Mouse (Mus musculus) intestine, embryonic 16.5 days (tissue): ENCODE data around the gene Atg9b. TPM values are rescaled to one million over a fixed set of nuclear protein-coding genes. Genes with fewer than 3 reads are reported as not detected.
"Not testable (repeated sequence)": the region's sequence is repeated elsewhere in the genome, so short reads cannot be mapped to it uniquely, and the experiment has no call there.

Experiments
- ATAC-seq: fragments of 200-750 bp; cut with Nextera tagmentation; 2 replicates; pipeline ENCODE4 v1.8.0; 2017; ENCODE audit warnings: moderate TSS enrichment, moderate library complexity
- H3K27ac ChIP-seq: fragments of 300-500 bp; sonication (generic); 2 replicates; pipeline ENCODE4 v1.5.1; 2014; ENCODE audit warnings: mild to moderate bottlenecking, low read length
- H3K27me3 ChIP-seq: fragments of 300-500 bp; sonication (generic); replicated peaks from 2 replicates; pipeline ENCODE4 v1.6.1; 2014; ENCODE audit warnings: low read length, control low read depth, mixed read lengths; ENCODE audit not compliant: control insufficient read depth, insufficient read depth
- H3K36me3 ChIP-seq: fragments of 300-500 bp; sonication (generic); 2 replicates; pipeline ENCODE4 v1.6.1; 2014; ENCODE audit warnings: low read length, control low read depth; ENCODE audit not compliant: control insufficient read depth, insufficient read depth
- H3K4me1 ChIP-seq: fragments of 300-500 bp; sonication (generic); 2 replicates; pipeline ENCODE4 v1.6.1; 2014; ENCODE audit warnings: low read length, control low read depth, mixed read lengths; ENCODE audit not compliant: control insufficient read depth, insufficient read depth
- H3K4me2 ChIP-seq: fragments of 300-500 bp; sonication (generic); 2 replicates; pipeline ENCODE4 v1.6.1; 2014; ENCODE audit warnings: low read depth, low read length, control low read depth
- H3K4me3 ChIP-seq: fragments of 300-500 bp; sonication (generic); 2 replicates; pipeline ENCODE4 v1.5.1; 2014; ENCODE audit warnings: mild to moderate bottlenecking, low read length
- H3K9ac ChIP-seq: fragments of 300-500 bp; sonication (generic); 2 replicates; pipeline ENCODE4 v1.6.1; 2014; ENCODE audit warnings: low read depth, low read length
- H3K9me3 ChIP-seq: fragments of 300-500 bp; sonication (generic); 2 replicates; pipeline ENCODE4 v1.6.1; 2016; ENCODE audit warnings: low read length, control low read depth; ENCODE audit not compliant: control insufficient read depth
- WGBS: fragments of 180-500 bp; shearing (Covaris S2); extraction: QIAGEN DNeasy Blood & Tissue Kit; methylation state at CpG from one replicate; pipeline ENCODE4 v1.1.7; 2014; 5-methylcytosine and 5-hydroxymethylcytosine counted together
- polyA plus RNA-seq: library from polyadenylated mRNA; unstranded; fragments of >200 nt; fragmentation: Nextera tagmentation; extraction: Ambion mirVana; gene quantifications from 2 replicates; pipeline ENCODE4 v1.2.1, GENCODE M21; 2015

The Atg9b gene
- polyA plus RNA-seq, 1 experiment from 2014 or later = 1.7 TPM

- not testable (repeated sequence) for H3K9me3 ChIP-seq, ATAC-seq, H3K4me2 ChIP-seq, H3K4me3 ChIP-seq, H3K27ac ChIP-seq, H3K27me3 ChIP-seq, H3K9ac ChIP-seq, H3K36me3 ChIP-seq
- 85% methylated on average over 6 of the region's 6 CpGs for WGBS
- H3K4me1 ChIP-seq = peaks cover 10% of the 10 kb centered on the region
These were observed 4.3 kb upstream of the Atg9b start for GRCm38 (mm10) chr5:24396254-24396653.

- peaks cover 13% of the 10 kb centered on the region for H3K4me1 ChIP-seq
- H3K4me3 ChIP-seq = peak overlapping the region; percentile 57
- peak overlapping the region; percentile 54 for H3K4me2 ChIP-seq
- H3K27ac ChIP-seq = peak overlapping the region; percentile 80
- no peaks in the 10 kb centered on the region for H3K9me3 ChIP-seq
- WGBS = under 1% methylated on average over 36 of the region's 36 CpGs
- no peaks in the 10 kb centered on the region for H3K36me3 ChIP-seq
- H3K27me3 ChIP-seq = no peaks in the 10 kb centered on the region
- peak; percentile 96 for ATAC-seq
- peak overlapping the region; percentile 69 for H3K9ac ChIP-seq
These were observed 2.4 kb upstream of the Atg9b start for GRCm38 (mm10) chr5:24394165-24394894.

- ATAC-seq = no peak
- peak within 1 kb of the TSS; percentile 69 for H3K9ac ChIP-seq
These were observed 1.6 kb upstream of the Atg9b start, which contains the start of gene Abcb8 for GRCm38 (mm10) chr5:24393392-24393997. Gene Abcb8 (plus strand): TSS chr5:24393663.

GRCm38 (mm10) chr5:24392724-24393123 lies 781 bp upstream of the Atg9b start:
- H3K27me3 ChIP-seq = no peaks in the 10 kb centered on the region
- no peak overlapping the region for H3K9ac ChIP-seq
- peak overlapping the region; percentile 75 for H3K27ac ChIP-seq
- H3K4me3 ChIP-seq = no peak overlapping the region
- no peaks in the 10 kb centered on the region for H3K9me3 ChIP-seq
- no peak overlapping the region for H3K4me2 ChIP-seq
- no peaks in the 10 kb centered on the region for H3K36me3 ChIP-seq
- WGBS = 51% methylated on average over 7 of the region's 7 CpGs
- peaks cover 26% of the 10 kb centered on the region for H3K4me1 ChIP-seq
- ATAC-seq = no peak

More at GRCm38 (mm10) chr5:24393392-24393997, 1.6 kb upstream of the Atg9b start, which contains the start of gene Abcb8:
- Histone ChIP-seq H3K27me3 (no peaks in the 10 kb centered on the region), H3K4me3 (peak within 1 kb of the TSS; percentile 57), H3K4me2 (peak within 1 kb of the TSS; percentile 54), H3K36me3 (no peaks in the 10 kb centered on the region), H3K27ac (peak within 1 kb of the TSS; percentile 80), H3K9me3 (no peaks in the 10 kb centered on the region), H3K4me1 (peaks cover 18% of the 10 kb centered on the region)
- WGBS = 22% methylated on average over 7 of the region's 7 CpGs

- Histone ChIP-seq H3K27me3 (peaks cover 7% of the 10 kb centered on the region; the same call in 1 of the 2 replicates), H3K36me3 (no peaks in the 10 kb centered on the region), H3K9ac (no peak overlapping the region), H3K4me3 (no peak overlapping the region), H3K4me1 (peaks cover 37% of the 10 kb centered on the region), H3K27ac (no peak overlapping the region), H3K4me2 (no peak overlapping the region), H3K9me3 (no peaks in the 10 kb centered on the region)
- ATAC-seq = no peak
- 86% methylated on average over 4 of the region's 4 CpGs for WGBS
These were observed 2.3 kb downstream of the Atg9b start for GRCm38 (mm10) chr5:24389658-24390020.

- Histone ChIP-seq H3K9ac (no peak overlapping the region), H3K27me3 (peaks cover 7% of the 10 kb centered on the region; the same call in 1 of the 2 replicates), H3K27ac (no peak overlapping the region), H3K36me3 (no peaks in the 10 kb centered on the region), H3K4me2 (no peak overlapping the region), H3K4me1 (peaks cover 42% of the 10 kb centered on the region), H3K4me3 (no peak overlapping the region), H3K9me3 (no peaks in the 10 kb centered on the region)
- 61% methylated on average over 6 of the region's 7 CpGs for WGBS
- ATAC-seq = no peak
These were observed 2.8 kb downstream of the Atg9b start for GRCm38 (mm10) chr5:24389011-24389657.

GRCm38 (mm10) chr5:24388246-24388915 lies 3.6 kb downstream of the Atg9b start:
- peak overlapping the region; percentile 95 for H3K4me2 ChIP-seq
- H3K27ac ChIP-seq = peak overlapping the region; percentile 41
- H3K4me1 ChIP-seq = peaks cover 46% of the 10 kb centered on the region
- peaks cover 7% of the 10 kb centered on the region; the same call in 1 of the 2 replicates for H3K27me3 ChIP-seq
- peak; percentile 3; the same call in 1 of the 2 replicates for ATAC-seq
- H3K9me3 ChIP-seq = no peaks in the 10 kb centered on the region
- H3K36me3 ChIP-seq = no peaks in the 10 kb centered on the region
- peak overlapping the region; percentile 79 for H3K9ac ChIP-seq
- H3K4me3 ChIP-seq = peak overlapping the region; percentile 55
- 30% methylated on average over 26 of the region's 26 CpGs for WGBS

GRCm38 (mm10) chr5:24387264-24388241 lies 4.4 kb downstream of the Atg9b start:
- H3K9me3 ChIP-seq = no peaks in the 10 kb centered on the region
- peak overlapping the region; percentile 79 for H3K9ac ChIP-seq
- H3K27me3 ChIP-seq = peaks cover 7% of the 10 kb centered on the region; the same call in 1 of the 2 replicates
- peaks cover 47% of the 10 kb centered on the region for H3K4me1 ChIP-seq
- peak overlapping the region; percentile 95 for H3K4me2 ChIP-seq
- WGBS = under 1% methylated on average over 72 of the region's 73 CpGs
- peak overlapping the region; percentile 57 for H3K27ac ChIP-seq
- peak overlapping the region; percentile 55 for H3K4me3 ChIP-seq
- ATAC-seq = peak; percentile 49
- H3K36me3 ChIP-seq = no peaks in the 10 kb centered on the region
